Mouse (Mus musculus): ENCODE results near the gene Lrp8.

- TF ChIP-seq USF1 (IDR thresholded peaks at IDR 0.05; ENCODE audit: low read depth) (no peak), POLR2A (IDR thresholded peaks at IDR 0.05; ENCODE audit: insufficient read length, low read depth) (no peak), MYOG (IDR thresholded peaks at IDR 0.05; ENCODE audit: control insufficient read depth in 1 of 3, insufficient read depth in 1 of 3, insufficient read length in 2 of 3, low read depth in 2 of 3) (no peak), MAX (IDR thresholded peaks at IDR 0.05; ENCODE audit: low read depth) (no peak), E2F4 (IDR thresholded peaks at IDR 0.05; ENCODE audit: insufficient read depth) (no peak), TCF12 (IDR thresholded peaks at IDR 0.05; ENCODE audit: insufficient read depth, poor library complexity, severe bottlenecking) (no peak), MYOD1 (IDR thresholded peaks at IDR 0.05; ENCODE audit: control insufficient read depth in 1 of 3, insufficient read length in 2 of 3, low read depth in 2 of 3) (no peak), CEBPB (IDR thresholded peaks at IDR 0.05; ENCODE audit: insufficient read depth, poor library complexity, severe bottlenecking) (no peak), POLR2AphosphoS2 (IDR thresholded peaks at IDR 0.05; ENCODE audit: insufficient read length, low read depth) (no peak), REST (IDR thresholded peaks at IDR 0.05; ENCODE audit: insufficient read depth, insufficient read length) (no peak), TCF3 (IDR thresholded peaks at IDR 0.05; ENCODE audit: insufficient read length, low read depth) (no peak), SRF (IDR thresholded peaks at IDR 0.05; ENCODE audit: control insufficient read depth, insufficient read length, low read depth) (no peak)
Observed at GRCm38 (mm10) chr4:107830821-107831221, 28.8 kb downstream of the Lrp8 start.
